In the genomic region with DNA sequence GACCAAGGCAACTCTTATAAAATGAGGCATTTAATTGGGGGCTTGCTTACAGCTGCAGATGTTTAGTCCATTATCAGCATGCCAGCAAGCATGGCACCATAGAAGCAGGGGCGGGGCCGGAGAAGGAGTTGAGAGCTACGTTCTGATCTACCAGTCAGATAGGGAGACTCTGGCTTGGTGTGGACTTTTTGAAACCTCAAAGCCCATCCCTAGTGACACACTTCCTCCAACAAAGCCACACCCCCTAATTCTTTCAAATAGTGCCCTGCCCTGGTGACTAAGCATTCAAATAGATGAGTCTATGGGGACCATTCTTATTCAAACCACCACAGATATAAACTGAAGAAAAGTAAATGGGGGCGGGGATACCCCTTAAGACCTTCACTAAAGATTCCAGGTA, we compare ENCODE assay signal across 14 mouse cellular contexts.
DNase-seq lines count a peak whose midpoint lies in the region; ATAC-seq and TF ChIP-seq lines count a peak whose summit lies in the region.
"Had no signal": no experiment of that assay in that cellular context is flagged by ENCODE, and none has a peak within 500 bp of the region (broad histone marks: within the 10 kb centered on the region; RNA-seq: fewer than 3 reads in every experiment).

No protein-coding gene starts in this region.

- H3K4me3 ChIP-seq in liver, embryonic 16.5 days (ENCODE audit: low read depth, low read length), result no peak overlapping the region
- H3K4me3 ChIP-seq in stomach, postnatal 0 days (ENCODE audit: low read depth, low read length), result no peak overlapping the region
- H3K4me3 ChIP-seq: heart, embryonic 12.5 days had no signal

- ATAC-seq in liver, embryonic 16.5 days (ENCODE audit: low read depth), result 0 out of 2 replicates have a peak, but pooled peaks have one; percentile 10
- ATAC-seq in stomach, postnatal 0 days (ENCODE audit: low FRiP score, low TSS enrichment), result peak; percentile 86
- ATAC-seq: forebrain, postnatal 0 days; hindbrain, postnatal 0 days had no signal

- 43% methylated on average over 4 of the region's 4 CpGs for WGBS in liver, embryonic 16.5 days (ENCODE audit: insufficient replicate concordance)
- 73% methylated on average over 4 of the region's 4 CpGs for WGBS in stomach, postnatal 0 days

- DNase-seq in lung, postnatal 36 days, result peak; percentile 58
- DNase-seq in lung, postnatal 4 days, result no peak
- DNase-seq in c-Kit-positive CD71-positive TER-119-positive erythroid progenitor cells, embryonic 14.5 days (ENCODE audit: low spot score), result peak; percentile 20
- DNase-seq in stomach, postnatal 0 days (ENCODE audit: low spot score), result peak; percentile 55
- no peak for DNase-seq in left cerebral cortex, adult 11 months (ENCODE audit: low spot score)
- DNase-seq in gastrocnemius, postnatal 4 days (ENCODE audit: low spot score in 2 of 2), result no peak
- DNase-seq in cerebellum, adult 11-12 months, result no peak
- DNase-seq: adrenal gland, postnatal 36 days; forebrain, postnatal 0 days; layer of hippocampus, adult 9-11 months had no signal

- no peak overlapping the region for H3K4me2 ChIP-seq in liver, embryonic 16.5 days (ENCODE audit: low read depth, low read length)
- no peak overlapping the region for H3K4me2 ChIP-seq in stomach, postnatal 0 days (replicated peaks; ENCODE audit: low read depth)
- H3K4me2 ChIP-seq: heart, embryonic 12.5 days had no signal

- H3K27ac ChIP-seq in liver, embryonic 16.5 days (ENCODE audit: low read length), result no peak overlapping the region
- H3K27ac ChIP-seq in stomach, postnatal 0 days (replicated peaks), result peak overlapping the region; percentile 61; the same call in 1 of the 2 replicates
- H3K27ac ChIP-seq: hindbrain, postnatal 0 days had no signal

- no peaks in the 10 kb centered on the region for H3K9me3 ChIP-seq in liver, embryonic 16.5 days (replicated peaks; ENCODE audit: control insufficient read depth, low read length)
- no peaks in the 10 kb centered on the region for H3K9me3 ChIP-seq in stomach, postnatal 0 days (ENCODE audit: control insufficient read depth, low read length)
- H3K9me3 ChIP-seq: G1E; heart, embryonic 12.5 days had no signal

- H3K27me3 ChIP-seq in liver, embryonic 16.5 days (ENCODE audit: control insufficient read depth, insufficient read depth, low read depth, low read length), result no peaks in the 10 kb centered on the region
- no peaks in the 10 kb centered on the region for H3K27me3 ChIP-seq in stomach, postnatal 0 days (ENCODE audit: control insufficient read depth, insufficient read depth, low read length)
- H3K27me3 ChIP-seq: heart, embryonic 12.5 days had no signal

- no peak for TF ChIP-seq CTCF in stomach, postnatal 0 days (IDR thresholded peaks at IDR 0.05; ENCODE audit: low read depth)

- no peaks in the 10 kb centered on the region for H3K36me3 ChIP-seq in liver, embryonic 16.5 days (ENCODE audit: control insufficient read depth, insufficient read depth)
- no peaks in the 10 kb centered on the region for H3K36me3 ChIP-seq in stomach, postnatal 0 days (ENCODE audit: control insufficient read depth, insufficient read depth, low read length)
- H3K36me3 ChIP-seq: G1E; heart, embryonic 12.5 days had no signal

- H3K9ac ChIP-seq in liver, embryonic 16.5 days (ENCODE audit: low read depth, low read length), result no peak overlapping the region
- H3K9ac ChIP-seq in stomach, postnatal 0 days (ENCODE audit: low read length), result no peak overlapping the region
- H3K9ac ChIP-seq: forebrain, postnatal 0 days; heart, embryonic 12.5 days had no signal

- TF ChIP-seq EP300 in stomach, postnatal 0 days (optimal IDR thresholded peaks at IDR 0.05), result no peak

- peaks cover 9% of the 10 kb centered on the region for H3K4me1 ChIP-seq in liver, embryonic 16.5 days (ENCODE audit: control insufficient read depth, low read depth, low read length)
- no peaks in the 10 kb centered on the region; the same call in 1 of the 2 replicates for H3K4me1 ChIP-seq in stomach, postnatal 0 days (replicated peaks; ENCODE audit: control insufficient read depth, insufficient read depth)

Comparison
In these comparisons a context has a peak if more than half of its experiments do, and no peak if none do; other contexts are left out.
1. DNase-seq: peak in lung, postnatal 36 days (single experiment), c-Kit-positive CD71-positive TER-119-positive erythroid progenitor cells, embryonic 14.5 days (single experiment) and stomach, postnatal 0 days (single experiment); none in lung, postnatal 4 days (0 of 2), left cerebral cortex, adult 11 months (single experiment), gastrocnemius, postnatal 4 days (0 of 2) and cerebellum, adult 11-12 months (single experiment).